Mouse (Mus musculus) bone marrow, adult 2 months (tissue): ENCODE measurements at regions not wholly inside any gene's neighbourhood (a gene's known extent, or its start where the extent isn't known, plus 50 kb on each side); places are given as distances from the start of the nearest gene placed in this dataset.

ENCODE experiments used
- H3K27ac ChIP-seq: fragments of 200-500 bp; 2 replicates; pipeline ENCODE4 v1.5.1; 2012; ENCODE audit warnings: low read depth, mild to moderate bottlenecking, control low read depth, inconsistent platforms, low read length; ENCODE audit not compliant: control insufficient read depth, poor library complexity, insufficient read depth
- H3K4me1 ChIP-seq: fragments of 200-500 bp; 2 replicates; pipeline ENCODE4 v1.6.1; 2011; ENCODE audit warnings: low read length; ENCODE audit not compliant: control insufficient read depth, insufficient read depth
- H3K4me3 ChIP-seq: fragments of 200-500 bp; replicated peaks from 2 replicates; pipeline ENCODE3; 2011; ENCODE audit warnings: mild to moderate bottlenecking, low read depth, low read length, control low read depth; ENCODE audit not compliant: control insufficient read depth
- CTCF ChIP-seq: fragments of 200-500 bp; IDR thresholded peaks from 2 replicates; pipeline ENCODE4 v1.5.1; 2011; ENCODE audit warnings: low read length, control low read depth; ENCODE audit not compliant: control insufficient read depth, insufficient read depth
- POLR2A ChIP-seq: fragments of 200-500 bp; IDR thresholded peaks from 2 replicates; pipeline ENCODE4 v1.6.1; 2011; ENCODE audit warnings: low read depth, mild to moderate bottlenecking, control low read depth, low read length, borderline replicate concordance; ENCODE audit not compliant: control insufficient read depth
- WGBS: fragments of 180-500 bp; shearing (Covaris S2); methylation state at CpG from one replicate; pipeline ENCODE4 v1.1.7; 2018; 5-methylcytosine and 5-hydroxymethylcytosine counted together

GRCm38 (mm10) chr5:119217077-119217476 lies 453.4 kb upstream of the Tbx3 start:
- 73% methylated on average over 9 of the region's 9 CpGs for WGBS
- TF ChIP-seq CTCF (no peak), POLR2A (no peak)
- no peak overlapping the region for H3K27ac ChIP-seq
- no peaks in the 10 kb centered on the region for H3K4me1 ChIP-seq
- no peak overlapping the region for H3K4me3 ChIP-seq

DNA sequence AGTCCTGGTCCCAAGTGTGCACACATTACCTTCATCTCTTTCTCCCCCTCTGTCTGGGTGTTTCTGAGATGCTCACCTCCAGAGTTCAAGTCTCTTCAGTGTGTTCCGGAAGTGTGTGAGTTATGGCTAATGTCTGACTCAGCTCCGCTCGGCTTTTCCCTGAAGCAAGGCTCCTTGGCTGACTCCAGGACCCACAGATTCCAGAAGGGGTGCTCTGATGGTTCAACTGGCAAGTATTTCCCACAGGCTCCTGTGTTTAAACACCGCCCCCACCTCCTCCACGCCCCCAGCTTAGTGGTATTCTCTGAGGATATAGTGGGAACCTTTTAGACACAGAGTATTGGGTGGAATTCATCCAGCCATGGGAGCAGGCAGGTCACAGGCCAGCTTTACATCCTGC lies 441.8 kb upstream of the Tbx3 start:
- WGBS = 82% methylated on average over 5 of the region's 5 CpGs
- no peak overlapping the region for H3K27ac ChIP-seq
- no peak for TF ChIP-seq POLR2A
- TF ChIP-seq CTCF = no peak

GRCm38 (mm10) chr5:119232941-119233340 lies 437.5 kb upstream of the Tbx3 start:
- no peaks in the 10 kb centered on the region for H3K4me1 ChIP-seq
- no peak for TF ChIP-seq CTCF
- no peak for TF ChIP-seq POLR2A
- no peak overlapping the region for H3K27ac ChIP-seq
- WGBS = 82% methylated on average over 7 of the region's 7 CpGs
- no peak overlapping the region for H3K4me3 ChIP-seq

More for the DNA sequence above, 441.8 kb upstream of the Tbx3 start:
- no peak overlapping the region for H3K4me3 ChIP-seq
- H3K4me1 ChIP-seq = no peaks in the 10 kb centered on the region

DNA sequence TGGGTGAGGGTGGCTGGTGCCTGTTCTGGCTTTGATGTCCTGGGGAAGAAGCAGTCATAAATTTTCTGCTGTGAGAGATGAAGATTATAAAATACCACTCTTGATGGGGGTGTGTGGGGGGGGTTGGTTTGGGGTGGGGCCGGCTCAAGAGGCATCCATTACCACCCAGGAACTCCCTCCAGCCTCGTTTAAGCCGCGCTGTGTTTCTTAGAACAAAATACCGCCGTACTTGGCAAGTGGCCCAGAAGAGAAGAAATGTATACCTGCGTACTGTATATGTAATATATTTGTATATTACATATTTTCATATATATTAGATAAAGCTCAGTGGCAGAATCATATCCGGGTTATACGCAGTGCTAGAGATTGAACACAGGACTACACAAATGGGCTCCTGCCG lies 434.6 kb upstream of the Tbx3 start:
- H3K27ac ChIP-seq = no peak overlapping the region
- WGBS = 79% methylated on average over 10 of the region's 10 CpGs
- H3K4me3 ChIP-seq = no peak overlapping the region
- no peaks in the 10 kb centered on the region for H3K4me1 ChIP-seq
- TF ChIP-seq POLR2A (no peak), CTCF (no peak)

- Histone ChIP-seq H3K4me3 (no peak overlapping the region), H3K4me1 (no peaks in the 10 kb centered on the region), H3K27ac (no peak overlapping the region)
- TF ChIP-seq POLR2A = no peak
- TF ChIP-seq CTCF = no peak
- WGBS = 59% methylated on average over 10 of the region's 10 CpGs
These were observed 423.6 kb upstream of the Tbx3 start for GRCm38 (mm10) chr5:119246824-119247223.

DNA sequence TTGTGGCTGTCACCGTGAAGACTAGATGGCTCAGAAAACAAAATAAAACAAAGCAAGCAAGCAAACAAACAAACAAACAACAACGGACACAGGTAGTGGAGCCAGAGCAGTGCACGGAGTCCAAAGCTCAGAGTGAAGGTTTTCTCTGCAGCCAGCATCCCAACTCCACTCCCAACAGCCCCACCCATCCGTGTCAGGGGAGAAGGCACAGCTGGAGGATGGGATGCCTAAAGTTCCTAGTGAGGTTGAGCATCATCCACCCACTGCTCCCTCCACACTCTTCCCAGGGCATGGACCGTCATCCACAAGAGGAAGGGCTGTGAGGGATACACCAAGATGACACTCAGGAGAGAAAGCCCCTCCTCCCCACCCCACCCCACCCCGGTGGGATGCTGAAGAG lies 421.8 kb upstream of the Tbx3 start:
- no peak overlapping the region for H3K27ac ChIP-seq
- TF ChIP-seq CTCF (no peak), POLR2A (no peak)
- H3K4me3 ChIP-seq = no peak overlapping the region
- WGBS = 70% methylated on average over 6 of the region's 6 CpGs
- no peaks in the 10 kb centered on the region for H3K4me1 ChIP-seq

- WGBS = 67% methylated on average over 6 of the region's 6 CpGs
- Histone ChIP-seq H3K27ac (no peak overlapping the region), H3K4me1 (no peaks in the 10 kb centered on the region), H3K4me3 (no peak overlapping the region)
- TF ChIP-seq CTCF (no peak), POLR2A (no peak)
These were observed 421.2 kb upstream of the Tbx3 start for GRCm38 (mm10) chr5:119249124-119249718.

DNA sequence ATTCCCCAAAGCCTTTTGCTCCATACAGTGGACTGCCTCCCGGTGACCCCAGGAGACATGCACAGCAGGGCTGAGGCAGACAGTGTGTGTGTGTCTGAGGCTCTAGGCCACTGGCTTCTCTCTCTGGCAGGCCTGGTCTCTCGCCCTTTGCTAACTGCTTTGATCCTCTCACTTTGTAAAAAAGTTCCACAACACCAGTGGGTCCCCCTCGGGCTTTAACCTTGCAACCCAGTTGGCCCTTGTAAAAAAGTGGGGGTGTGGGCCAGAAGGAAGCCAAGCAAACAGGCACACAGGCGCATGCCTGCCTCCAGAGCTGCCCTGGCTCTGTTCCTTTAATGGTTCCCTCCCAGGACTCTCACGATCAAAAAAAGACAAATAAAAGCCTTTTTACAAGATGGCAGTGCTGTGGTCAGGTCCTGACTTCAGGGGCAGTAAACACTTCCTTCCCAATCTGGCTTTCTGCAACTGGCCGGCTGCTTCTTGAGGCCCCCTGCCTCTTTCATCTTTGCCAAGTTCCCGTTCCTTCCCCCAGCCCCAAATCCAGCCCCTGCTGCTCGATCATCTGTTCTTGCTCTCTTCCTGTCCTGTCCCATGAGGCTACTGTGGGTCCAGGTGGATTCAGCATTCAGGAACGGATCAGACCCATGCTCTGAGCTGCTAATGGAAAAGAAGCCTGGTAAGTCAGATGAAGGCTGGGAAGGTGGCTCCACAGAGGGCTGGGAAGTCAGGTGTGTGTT lies 419.0 kb upstream of the Tbx3 start:
- H3K4me3 ChIP-seq = no peak overlapping the region
- WGBS = 37% methylated on average over 9 of the region's 9 CpGs
- no peak for TF ChIP-seq CTCF
- TF ChIP-seq POLR2A = no peak
- no peaks in the 10 kb centered on the region for H3K4me1 ChIP-seq
- H3K27ac ChIP-seq = no peak overlapping the region
